Mouse (Mus musculus) layer of hippocampus, adult 8-10 months (tissue): ENCODE data around the gene Hoxd1. TPM values are rescaled to one million over a fixed set of nuclear protein-coding genes. Genes with fewer than 3 reads are reported as not detected.
A peak's percentile ranks its signal among the peaks of the same experiment; 100 is the strongest.

Source experiments
- DNase-seq, 2 experiments: peaks; one replicate each; pipeline ENCODE4 v3.0.0; 2022; ENCODE audit warnings: low spot score in 2 of 2
- total RNA-seq, 4 experiments: library from RNA; stranded (reverse); gene quantifications; 2 replicates each; pipeline ENCODE4 v1.2.4; 2022

The Hoxd1 gene
- under 1 TPM in 2 of 4 experiments, not detected in 2; 0.17 to 0.27 TPM for total RNA-seq

- no peak for DNase-seq
Observed at GRCm38 (mm10) chr2:74762522-74763244, at the start of gene Hoxd1. Gene Hoxd1, plus strand, starts transcription at chr2:74762980.

DNA sequence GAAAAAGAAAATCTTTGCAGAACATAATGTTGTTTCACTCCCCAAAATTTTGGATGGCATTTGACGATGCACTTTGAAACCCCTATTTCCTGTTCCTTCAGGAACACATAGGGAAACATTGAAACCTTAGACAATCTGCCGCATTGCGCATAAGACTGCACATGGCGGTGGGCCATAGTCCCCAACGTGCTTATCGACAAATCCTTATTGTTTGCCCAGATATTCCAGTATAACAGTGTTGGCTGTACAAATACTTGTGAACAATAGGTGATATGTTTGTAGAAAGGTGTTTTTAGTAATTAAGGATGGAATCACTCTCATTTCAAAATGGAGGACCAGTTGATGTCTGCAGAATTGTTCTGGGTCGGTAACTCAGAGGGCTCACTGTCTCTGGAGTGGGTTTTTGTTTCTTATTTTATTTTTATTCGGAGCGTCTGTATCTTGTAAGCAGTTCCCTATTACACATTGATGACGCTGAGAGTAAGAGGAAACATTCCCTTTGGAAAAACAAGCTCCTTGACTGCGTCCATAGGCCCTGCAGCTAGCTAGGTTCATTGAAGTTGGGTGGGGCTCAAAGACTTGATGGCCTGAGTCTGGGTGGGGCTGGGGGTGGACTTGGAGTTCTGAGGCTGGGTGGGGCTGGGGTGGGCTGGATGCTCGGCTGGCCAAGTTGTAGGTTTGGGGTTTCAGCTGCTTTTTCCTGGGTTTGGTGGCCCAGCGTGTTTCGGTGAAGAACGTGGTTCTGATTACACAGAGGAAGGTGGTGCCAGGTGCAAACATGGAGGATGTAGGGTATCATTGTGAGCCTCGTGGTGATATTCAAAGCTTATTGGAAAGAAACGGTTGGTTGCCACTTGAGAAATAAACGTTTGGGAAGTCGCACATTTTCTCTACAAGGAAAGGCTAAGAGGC is 49.3 kb upstream of the Hoxd1 start:
- no peak for DNase-seq

DNA sequence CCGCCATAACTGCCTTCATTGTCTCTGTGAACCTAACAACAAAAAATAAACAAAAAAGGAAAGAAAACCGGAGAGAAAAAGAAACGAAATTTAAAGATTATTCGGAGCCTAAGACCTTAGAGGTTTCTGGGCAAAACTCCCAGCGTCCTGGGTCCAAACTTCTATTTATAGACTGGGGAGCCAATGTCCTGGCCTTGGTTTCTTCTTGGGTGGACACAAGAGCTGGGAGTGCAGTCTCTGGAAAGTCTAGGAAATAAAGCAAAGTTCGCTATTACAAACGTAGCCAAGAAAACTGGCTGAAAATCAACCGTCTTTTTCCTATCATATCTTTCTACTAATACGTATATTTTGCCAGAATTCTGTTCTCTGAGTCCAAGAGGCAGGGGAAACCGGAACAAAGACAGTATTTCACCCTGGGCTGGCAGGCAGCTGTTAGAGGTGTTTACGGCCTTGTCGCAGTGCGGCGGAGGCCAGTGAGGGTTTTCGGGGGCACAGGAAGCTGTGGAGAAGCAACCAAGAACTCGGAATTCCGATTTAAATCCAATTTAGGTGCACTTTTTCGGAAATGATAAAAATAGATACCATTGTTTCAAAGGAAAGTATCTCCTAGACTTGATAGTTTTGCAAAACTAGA is 48.5 kb upstream of the Hoxd1 start:
- no peak for DNase-seq

DNA sequence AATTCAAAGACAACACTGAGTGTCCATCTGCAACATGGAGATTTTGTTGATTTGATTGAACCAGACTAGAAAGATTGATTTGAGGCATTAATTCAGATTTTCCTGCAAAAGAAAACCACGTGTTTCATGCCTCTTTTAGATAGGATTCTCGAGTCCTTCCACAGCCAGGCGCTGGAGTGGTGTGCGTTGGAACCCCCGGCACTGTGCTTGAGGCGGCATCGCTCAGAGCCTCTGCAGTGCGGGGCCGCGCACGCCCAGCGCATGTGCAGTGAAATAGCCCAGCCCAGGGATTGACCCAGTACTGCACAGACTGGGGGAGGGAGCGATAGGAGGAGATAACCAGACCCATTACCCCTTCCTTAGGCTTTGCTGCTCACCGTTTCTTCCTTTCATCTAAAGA is 47.9 kb upstream of the Hoxd1 start:
- DNase-seq, result no peak

GRCm38 (mm10) chr2:74715504-74716241 is 47.1 kb upstream of the Hoxd1 start:
- DNase-seq, result peak; percentile 26 to 72

- no peak for DNase-seq
Observed at GRCm38 (mm10) chr2:74720384-74720783, 42.4 kb upstream of the Hoxd1 start.

DNA sequence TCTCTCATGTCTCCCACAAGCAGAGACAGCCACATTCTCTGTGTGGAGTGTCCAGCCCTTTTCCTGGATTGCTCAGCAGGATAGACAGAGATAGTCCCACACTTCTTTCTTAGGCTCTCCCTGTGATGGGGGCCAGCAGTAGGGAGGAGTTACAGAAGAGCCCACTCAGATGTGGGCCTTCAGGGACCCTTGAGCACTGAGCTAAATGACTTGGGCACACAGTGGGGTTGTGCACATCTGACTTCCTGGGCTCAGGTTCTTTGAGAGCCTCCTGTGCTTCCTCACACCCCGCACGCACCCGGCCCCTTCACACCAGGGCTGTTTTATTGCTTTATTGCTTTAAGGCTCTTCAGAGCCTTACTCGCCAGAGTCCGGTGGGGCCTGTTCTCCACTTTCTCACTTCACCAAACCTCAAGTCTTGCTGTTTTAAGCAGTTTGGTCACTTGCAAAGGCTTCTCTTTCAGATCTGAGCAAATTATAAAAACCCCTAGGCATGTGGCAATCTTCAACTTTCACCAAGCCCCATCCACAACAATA is 41.8 kb upstream of the Hoxd1 start:
- no peak for DNase-seq

- no peak for DNase-seq
Observed at GRCm38 (mm10) chr2:74721882-74722281, 40.9 kb upstream of the Hoxd1 start.

DNA sequence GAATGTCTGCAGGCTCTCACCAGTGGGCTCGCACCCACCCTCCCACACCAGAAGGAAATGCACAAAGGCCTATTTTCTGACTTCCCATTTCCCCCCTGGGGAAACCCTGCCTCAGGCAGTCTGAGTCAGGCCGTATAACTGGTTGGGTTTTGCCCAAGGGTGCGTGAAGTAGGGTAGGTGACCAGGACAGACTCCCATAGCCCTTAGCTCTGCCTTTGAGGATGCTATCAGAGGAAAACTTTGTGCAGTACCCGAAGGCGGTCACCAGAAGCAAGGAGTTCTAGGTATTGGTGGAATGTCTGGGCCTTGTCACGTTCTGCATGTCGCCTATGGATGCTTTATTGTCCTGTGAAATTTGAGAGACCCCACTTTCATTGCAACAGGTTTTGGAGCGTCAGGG is 39.8 kb upstream of the Hoxd1 start:
- no peak for DNase-seq

DNA sequence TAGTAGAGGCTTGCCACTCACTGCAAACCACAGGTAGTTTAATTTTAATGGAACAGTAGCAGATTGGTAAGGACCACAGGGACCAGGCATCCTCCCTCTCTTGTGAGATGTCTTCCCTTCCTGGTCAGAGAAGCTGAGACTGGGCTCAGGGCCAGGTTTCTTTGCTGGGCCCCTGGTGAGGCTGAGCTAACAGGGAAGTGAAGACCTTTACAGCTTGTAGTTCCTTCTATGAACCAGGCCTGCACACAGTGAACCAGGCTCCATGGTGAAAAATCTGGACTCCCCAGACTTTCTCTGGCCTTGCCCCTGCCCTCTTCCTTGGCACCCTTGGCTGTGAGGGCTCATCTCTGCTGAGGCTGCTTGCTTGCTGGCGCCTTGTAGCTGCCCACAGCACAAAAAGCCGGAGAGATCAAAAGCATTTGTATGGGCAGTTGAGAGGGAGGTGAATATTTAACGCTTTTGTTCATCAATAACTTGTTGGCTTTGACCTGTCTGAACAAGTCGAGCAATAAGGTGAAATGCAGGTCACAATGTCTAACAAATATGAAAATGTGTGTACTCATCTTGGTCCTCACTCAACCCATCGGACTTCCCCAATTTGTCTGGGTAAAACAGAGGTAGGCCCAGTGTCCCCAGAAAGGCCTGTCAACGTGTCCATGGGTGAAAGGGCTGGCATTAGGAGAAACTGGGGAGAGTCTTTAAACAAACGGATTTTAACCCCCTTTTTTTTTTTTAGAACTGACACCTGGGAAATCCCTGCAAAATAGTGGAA is 38.4 kb upstream of the Hoxd1 start:
- no peak for DNase-seq

- no peak for DNase-seq
Observed at GRCm38 (mm10) chr2:74725171-74725570, 37.6 kb upstream of the Hoxd1 start.

- no peak for DNase-seq
Observed at GRCm38 (mm10) chr2:74726551-74726950, 36.2 kb upstream of the Hoxd1 start, which contains the start of gene Gm28230. Gene Gm28230, plus strand, starts transcription at chr2:74726728.

DNA sequence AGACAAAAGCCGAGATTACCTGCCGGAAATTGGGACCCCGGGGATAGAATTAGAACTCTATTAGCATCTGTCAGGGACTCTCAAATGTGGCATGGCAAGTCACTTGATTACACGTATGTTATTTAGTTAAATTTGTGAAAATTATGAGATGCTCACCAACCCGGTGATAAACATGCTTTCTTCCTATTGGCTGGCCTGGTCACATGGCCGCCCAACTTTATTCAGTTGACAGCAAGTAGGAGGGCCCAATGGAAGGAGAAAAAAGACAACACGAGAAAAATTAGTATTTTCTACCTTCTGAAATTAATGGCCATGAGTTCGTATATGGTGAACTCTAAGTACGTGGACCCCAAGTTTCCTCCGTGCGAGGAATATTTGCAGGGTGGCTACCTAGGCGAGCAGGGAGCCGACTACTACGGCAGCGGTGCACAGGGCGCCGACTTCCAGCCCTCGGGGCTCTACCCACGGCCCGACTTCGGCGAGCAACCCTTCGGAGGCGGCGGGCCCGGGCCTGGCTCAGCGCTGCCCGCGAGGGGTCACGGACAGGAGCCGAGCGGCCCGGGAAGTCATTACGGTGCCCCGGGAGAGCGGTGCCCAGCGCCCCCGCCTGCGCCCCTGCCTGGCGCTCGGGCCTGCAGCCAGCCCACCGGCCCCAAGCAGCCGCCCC is 35.7 kb upstream of the Hoxd1 start:
- DNase-seq, result no peak

DNA sequence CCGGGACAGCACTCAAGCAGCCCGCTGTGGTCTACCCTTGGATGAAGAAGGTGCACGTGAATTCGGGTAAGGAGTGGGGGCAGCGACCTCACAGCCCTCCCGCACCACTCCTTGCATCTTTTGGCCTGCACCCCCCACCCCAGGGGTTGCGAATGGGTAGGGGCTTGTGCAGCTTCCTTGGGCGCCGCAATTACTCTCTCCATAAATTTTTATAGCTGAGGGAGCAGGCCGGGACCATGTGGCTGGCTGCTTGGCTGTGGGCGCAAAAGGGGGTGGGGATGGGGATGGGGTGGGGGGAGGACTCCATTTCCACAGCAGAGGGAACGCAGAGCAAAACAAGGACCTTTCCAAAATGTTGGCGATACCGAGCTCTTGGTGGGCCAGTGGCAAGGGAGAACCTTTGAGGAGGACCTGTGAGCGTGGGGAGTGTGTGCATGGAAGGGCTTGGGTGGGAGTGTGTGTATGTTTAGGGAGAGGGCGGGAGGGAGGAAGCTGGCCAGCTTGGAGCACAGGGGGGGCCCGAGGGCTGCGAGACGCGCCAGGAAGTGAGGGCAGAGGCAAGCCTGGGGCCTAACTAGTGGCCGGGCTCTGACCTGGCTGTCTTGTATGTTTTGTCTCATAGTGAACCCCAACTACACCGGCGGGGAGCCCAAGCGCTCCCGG is 35.0 kb upstream of the Hoxd1 start:
- DNase-seq, result no peak

GRCm38 (mm10) chr2:74728303-74728680 is 34.5 kb upstream of the Hoxd1 start:
- DNase-seq, result no peak

DNA sequence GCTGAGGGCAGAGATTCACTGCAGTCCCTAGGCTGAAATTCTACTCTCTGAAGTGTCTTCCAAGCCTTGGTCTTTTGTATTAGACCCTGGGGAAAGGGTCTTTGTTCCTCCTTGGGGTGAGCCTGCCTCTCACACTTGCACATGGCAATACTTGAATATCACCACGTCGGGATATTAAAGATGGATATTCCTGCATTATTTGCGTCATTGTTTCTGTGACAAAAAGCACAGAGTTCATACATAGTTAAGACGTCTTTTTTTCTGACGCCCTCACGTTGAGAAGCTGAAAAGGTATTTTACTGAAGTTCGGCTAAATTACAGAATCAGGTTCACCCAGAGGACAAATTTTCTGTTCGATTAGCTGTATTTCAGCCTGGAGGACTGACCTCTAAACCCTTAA is 32.4 kb upstream of the Hoxd1 start:
- no peak for DNase-seq

DNA sequence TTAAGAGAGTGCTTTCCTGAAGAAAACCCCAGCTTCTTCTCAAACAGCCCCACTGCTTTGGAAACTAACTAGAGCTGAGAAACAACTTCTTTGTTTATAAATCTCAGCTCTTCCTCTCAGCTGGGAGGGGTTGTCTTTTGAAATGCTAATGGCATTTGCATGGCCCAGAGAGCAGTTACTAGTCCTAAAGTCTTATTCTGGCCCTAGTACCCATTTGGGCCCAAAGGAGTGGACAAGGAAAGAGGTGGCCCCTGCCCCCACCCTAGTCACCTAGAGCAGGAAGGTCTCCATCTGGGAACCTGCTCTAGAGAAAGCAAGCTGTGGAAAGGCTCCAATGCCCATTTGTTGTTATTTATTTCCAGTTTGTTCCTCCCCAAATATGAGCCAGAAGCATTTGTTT is 31.7 kb upstream of the Hoxd1 start:
- no peak for DNase-seq

DNA sequence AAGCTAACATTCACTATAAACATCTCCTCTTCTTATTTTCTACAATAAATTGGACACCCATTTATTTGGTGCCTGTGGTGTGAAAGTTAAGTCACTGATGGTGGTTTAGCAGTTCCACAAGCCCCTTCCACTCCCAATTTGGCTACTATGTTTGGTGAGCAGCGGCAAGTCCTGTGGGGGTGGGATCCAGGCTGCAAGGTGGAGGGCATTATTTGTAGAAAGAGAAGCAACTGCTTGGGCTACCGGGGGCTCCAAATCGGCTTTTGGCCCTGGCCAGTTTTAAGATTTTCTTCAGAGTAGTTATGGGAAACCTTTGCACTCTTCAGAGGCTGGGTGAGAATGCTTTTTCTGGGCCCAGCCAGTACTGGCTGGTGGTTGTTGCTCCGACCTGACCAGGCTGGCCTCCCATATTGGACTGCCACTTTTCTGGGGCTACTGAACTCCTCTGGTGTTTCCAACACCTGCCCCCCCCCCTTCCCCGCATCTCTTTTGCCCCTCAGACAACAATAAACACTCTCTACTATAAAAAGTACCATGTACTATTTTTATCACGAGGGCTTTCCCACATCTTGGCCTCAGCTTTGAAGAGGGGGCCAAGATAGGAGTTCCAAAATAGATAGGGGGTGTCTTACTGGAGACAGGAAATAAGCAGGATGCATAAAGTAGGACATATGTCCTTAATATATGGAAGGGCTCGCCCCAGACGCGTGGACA is 30.8 kb upstream of the Hoxd1 start:
- no peak for DNase-seq
